Mouse (Mus musculus) layer of hippocampus, adult 8-10 months (tissue): ENCODE measurements around the gene Cd44. TPM values are rescaled to one million over a fixed set of nuclear protein-coding genes. Genes with fewer than 3 reads are reported as not detected.
A peak's percentile ranks its signal among the peaks of the same experiment; 100 is the strongest.

ENCODE experiments used
- DNase-seq, 2 experiments: peaks; one replicate each; pipeline ENCODE4 v3.0.0; 2022; ENCODE audit warnings: low spot score in 2 of 2
- total RNA-seq, 4 experiments: library from RNA; stranded (reverse); gene quantifications; 2 replicates each; pipeline ENCODE4 v1.2.4; 2022

Gene Cd44
- total RNA-seq, 4 experiments from 2014 or later: 5.6 to 20.0 (median 11.2) TPM

GRCm38 (mm10) chr2:102822036-102822435, 79.4 kb downstream of the Cd44 start:
- peak; percentile 35 to 52 for DNase-seq

DNA sequence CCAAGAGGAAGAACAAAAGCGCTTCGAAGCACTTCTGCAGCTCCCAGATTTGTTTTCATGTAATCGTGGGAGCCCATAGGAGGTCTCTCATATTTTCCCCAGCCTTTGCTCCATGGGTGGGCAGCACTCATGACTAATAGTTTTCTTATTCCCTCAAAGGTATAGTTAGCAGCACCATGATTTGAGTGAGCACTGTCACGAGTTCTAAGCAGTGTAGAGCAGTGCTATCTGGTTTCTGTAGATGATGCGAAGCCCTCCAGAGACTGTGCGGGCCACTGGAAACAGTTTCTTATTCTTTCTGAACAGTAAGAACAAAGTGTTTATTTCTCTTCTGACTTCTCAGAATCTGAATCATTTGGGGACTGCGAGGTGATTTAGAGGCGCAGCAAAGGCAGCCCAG, 80.7 kb downstream of the Cd44 start:
- DNase-seq: no peak

DNA sequence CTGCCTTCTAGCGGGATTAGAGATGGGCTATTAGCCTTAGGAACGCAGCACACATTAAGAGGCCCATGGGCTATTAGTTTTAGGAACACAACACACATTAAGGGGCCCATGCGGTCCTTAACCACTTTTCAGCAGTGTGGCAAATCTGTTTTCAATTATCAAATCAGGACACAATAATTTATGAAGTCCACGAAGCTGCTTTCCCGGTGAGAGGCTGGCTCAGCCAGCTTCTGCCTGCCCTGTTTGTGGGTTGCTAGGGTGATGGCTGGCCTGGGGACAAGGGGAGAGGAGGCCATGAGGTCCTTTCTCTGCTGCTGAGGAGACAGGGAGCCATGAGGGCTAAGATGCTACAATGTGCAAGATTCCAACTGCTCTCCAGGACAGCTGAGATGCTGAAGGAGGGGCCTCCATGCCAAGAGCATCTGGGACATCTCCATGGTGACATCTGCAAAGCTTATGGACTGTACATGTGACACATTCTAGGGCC, 81.2 kb downstream of the Cd44 start:
- DNase-seq: peak in 1 of 2 experiments; percentile 22

GRCm38 (mm10) chr2:102815289-102815809, 86.1 kb downstream of the Cd44 start:
- no peak for DNase-seq

DNA sequence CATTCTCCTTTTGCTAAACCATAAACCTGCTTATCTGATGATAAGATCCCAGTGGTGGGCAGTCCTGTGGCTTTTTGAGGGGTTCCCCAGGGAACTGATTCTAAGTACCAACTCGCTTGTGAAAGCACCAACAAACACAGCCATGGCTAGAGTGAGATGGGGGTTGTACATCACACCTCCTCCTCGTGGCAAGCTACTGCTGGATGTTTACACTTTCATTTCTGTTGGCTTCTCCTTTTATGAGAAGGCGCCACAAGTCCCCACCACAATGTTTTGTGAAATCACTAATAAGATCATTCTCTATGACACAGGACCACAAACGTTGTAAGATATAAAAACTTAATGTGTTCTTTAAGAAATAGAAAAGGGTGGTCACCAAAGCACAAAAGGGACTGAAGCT, 88.7 kb downstream of the Cd44 start:
- DNase-seq: no peak

DNA sequence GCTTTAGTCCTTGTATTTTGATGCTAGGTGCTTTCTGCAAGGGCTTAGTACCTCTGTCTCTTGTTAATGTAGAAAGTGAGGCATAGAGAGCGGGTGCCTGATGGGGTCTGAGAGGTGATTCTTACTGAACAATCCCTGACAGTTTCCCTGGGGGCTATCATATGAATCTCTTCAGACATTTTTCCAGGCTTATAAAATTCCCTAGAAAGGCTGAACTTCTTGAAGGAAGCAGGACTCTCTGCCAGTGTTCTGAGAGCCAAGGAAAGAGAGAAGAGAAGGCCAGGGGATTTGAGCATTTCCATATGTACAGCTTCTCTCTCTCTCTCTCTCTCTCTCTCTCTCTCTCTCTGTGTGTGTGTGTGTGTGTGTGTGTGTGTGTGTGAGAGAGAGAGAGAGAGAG, 92.0 kb downstream of the Cd44 start:
- no peak for DNase-seq

- no peak for DNase-seq
Measured at GRCm38 (mm10) chr2:102807633-102808032, 93.8 kb downstream of the Cd44 start.

DNA sequence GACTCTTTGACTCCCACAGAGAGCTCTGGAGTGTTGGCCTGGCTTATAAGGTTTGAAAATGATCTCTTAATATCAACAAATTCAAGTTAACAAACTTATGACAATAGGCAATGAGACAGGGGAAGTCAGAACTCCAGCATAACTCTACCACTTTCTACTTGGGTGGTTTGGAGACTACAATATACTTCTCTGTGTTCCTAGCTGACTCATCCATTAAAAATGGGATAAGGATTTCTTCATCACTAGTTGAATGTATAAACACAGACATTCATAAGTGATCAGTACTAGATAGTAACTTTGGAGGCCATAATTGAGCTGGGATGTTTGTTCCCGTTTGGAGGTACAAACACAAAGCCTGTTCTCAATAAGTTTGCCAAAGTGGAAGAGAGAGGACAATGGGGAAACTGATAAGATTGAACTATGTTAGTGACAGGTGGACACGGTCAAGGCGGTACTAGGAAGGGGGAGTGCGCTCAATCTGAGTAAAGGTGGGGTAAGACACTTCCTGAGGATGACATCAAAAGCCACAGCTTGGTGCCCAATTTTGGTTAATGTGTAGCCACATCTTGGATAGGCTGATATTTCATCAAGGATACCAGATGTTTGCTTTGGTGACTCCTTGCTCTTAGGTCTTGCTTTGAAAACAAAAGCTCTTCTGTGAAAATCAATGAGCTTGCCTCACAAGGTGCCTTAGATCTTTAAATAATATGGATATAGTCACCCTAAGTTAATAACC, 95.5 kb downstream of the Cd44 start:
- no peak for DNase-seq

DNA sequence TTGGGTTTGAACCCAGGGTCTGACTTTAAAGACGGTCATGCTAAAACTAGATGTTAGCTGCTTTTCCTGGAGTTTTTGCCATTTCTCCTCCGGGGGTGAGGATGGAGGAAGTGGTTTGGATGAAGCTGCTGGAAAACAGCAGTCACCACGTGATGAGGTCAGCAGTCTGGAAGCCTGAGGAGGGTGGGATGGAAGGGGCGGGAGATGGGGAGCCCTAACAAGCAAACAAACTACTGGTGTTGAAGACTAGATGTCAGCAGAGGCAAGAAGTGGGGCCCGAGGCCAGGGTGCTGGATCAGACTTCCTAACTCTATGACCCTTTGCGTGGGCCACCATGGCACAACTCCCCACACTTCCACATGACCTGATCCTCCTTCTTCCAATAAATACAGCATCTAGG, 96.2 kb downstream of the Cd44 start:
- no peak for DNase-seq

DNA sequence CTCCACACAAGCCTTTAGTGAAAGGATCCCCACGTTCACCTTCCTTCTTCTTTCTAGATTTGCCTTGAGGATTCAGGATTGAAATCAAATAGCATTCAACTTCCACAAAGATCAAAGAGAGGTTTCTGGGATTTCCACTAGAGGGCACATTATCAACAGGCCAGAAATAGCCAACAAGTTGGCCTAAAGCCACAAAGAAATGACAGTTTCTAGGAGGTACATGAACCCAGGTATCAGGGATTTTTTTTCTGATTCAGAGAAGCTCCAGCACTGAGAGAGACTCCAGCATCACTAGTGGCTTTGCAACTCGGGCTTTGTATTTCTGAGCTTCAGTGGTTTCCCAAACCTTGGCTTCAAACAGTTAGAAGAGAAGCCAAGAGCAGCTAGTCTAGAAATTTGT, 97.4 kb downstream of the Cd44 start:
- DNase-seq: no peak

GRCm38 (mm10) chr2:102801899-102802298, 99.6 kb downstream of the Cd44 start:
- no peak for DNase-seq

DNA sequence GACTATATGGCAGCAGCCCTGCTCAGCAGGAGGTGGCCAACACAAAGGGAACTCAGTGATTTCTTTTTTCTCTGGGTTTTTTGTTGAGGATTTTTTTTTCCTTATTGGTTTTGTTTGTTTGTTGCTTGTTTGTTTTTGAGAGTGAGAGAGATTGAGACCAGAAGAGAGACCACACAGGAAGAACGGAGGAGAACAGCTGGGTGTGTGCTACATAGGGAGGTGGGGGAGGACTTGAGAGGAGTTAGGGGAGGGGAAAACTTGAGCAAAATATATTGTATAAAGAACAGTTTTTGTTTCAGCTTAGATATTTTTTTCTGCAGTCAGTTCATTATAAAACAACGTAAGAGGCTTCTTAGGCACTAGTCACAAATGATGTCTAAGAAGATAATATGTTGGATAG, 103.3 kb downstream of the Cd44 start:
- DNase-seq: no peak

DNA sequence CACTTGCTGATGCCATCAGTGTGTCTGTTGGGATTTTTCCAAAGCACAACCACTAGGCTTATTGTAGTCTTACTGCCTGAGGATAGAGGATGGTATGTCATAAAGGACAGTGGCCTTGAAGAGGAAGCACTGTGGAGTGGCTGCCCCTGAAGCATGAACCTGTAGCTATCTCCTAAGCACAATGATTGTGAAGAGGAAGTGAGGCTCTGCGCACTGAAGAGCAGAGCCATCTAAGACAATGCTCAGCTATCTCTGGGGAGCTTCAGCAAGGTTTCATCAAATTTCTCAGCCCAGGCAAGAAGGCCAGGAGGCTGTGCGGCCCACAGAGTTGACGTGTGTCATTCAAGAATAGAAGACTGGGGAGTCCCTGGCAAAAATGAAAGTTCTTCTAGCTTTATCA, 106.4 kb downstream of the Cd44 start:
- DNase-seq: no peak

- no peak for DNase-seq
Measured at GRCm38 (mm10) chr2:102792804-102793203, 108.7 kb downstream of the Cd44 start.

DNA sequence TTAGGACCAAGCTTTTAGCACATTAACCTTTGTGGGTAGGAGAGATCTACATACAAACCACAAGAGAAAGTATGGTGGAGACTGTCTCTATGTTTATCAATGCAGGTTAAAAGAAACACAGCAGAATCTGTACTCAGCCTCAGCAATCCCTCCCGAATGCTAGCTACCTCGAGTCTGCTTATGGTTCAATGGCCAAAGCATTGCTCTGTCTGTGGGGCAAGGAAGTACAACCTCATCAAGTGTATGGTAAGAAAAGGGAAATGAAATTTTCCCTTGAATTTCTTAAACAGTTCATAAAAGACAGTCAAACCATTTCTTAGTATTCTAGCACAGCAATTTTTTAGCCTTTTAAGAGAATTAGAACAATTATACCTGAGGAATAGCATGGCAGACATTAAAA, 109.8 kb downstream of the Cd44 start:
- DNase-seq: no peak

- DNase-seq: no peak
Measured at GRCm38 (mm10) chr2:102785696-102786095, 115.8 kb downstream of the Cd44 start.

DNA sequence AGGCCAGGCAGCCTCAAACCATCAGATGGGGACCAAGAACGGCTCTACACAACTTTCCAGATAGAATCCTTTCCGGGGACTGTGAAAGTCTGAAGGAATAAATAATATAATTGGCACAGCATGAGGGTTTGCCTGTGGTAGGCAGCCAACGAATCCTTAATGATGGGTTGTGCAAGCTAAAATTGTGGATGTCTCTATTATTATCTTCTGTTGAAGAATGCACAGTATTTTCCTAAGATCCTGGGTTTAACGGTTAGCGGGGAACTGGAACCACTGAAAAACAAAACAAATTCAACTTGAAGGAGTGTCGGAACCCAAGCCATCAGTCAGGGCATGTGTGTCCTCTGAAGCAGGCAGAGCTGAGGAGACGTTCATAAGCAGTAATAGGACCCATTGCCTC, 118.7 kb downstream of the Cd44 start:
- no peak for DNase-seq

DNA sequence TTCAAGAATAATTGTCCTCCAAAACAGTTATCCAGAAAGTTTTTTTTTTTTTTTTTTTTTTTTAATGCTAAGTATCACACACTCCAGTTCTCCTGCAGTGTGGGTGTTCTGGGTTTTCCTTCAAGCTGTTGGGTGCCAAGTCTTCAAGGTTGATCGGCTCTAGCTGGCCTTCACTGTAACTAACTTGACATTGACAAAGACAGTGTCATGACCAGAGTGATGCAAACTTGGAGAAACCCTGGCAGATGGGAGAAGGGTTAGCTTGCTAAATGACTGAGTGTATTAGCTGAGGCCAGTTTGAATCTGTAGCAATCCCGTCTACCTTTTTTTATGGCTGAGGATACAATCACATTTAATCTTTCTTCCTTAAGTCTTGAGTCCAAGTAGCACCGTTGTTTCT, 123.3 kb downstream of the Cd44 start:
- no peak for DNase-seq

DNA sequence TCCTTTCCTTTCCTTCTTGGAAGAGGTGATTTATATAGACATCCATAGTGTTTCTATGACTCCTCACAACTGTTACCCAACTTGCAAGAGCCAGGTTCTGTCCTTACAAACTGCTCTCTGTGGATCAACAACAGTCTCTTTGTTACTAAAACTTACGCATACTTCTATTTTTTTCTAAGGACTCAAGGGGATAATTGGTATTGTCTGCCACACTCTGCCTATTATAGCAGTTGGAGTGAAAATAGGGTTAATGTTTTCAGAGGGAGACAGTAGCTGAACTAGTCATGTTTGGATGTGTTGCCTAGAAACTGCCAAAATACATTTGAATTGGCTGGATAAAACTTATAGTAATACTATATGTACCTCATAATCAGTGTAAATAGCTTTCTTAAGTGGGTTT, 125.9 kb downstream of the Cd44 start:
- no peak for DNase-seq

- DNase-seq: no peak
Measured at GRCm38 (mm10) chr2:102774700-102775099, 126.8 kb downstream of the Cd44 start.

DNA sequence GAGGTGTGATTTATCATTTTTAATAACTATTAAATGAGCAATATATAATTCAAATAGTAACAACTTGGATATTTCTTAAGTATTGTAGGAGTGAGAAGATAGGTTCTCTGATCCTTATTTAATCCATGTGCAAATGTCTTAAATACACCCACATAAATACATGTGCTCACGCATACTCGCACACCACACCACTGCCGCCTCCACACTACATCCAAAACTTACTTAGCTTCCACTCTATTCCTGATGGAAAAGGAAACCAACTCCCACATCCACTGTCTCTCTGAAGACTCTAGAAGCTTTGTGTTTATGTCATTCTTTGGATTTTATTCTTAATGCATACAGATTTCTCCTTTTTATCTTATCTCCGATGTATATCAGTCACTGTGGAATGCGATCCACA, 129.2 kb downstream of the Cd44 start:
- no peak for DNase-seq

- no peak for DNase-seq
Measured at GRCm38 (mm10) chr2:102771304-102771703, 130.2 kb downstream of the Cd44 start.

GRCm38 (mm10) chr2:102768267-102768666, 133.2 kb downstream of the Cd44 start:
- DNase-seq: no peak
